Mouse (Mus musculus) olfactory bulb, adult 2 months (tissue): Measurements from ENCODE around the gene Tvp23b.

Source experiments
- CTCF ChIP-seq: fragments of 200-500 bp; IDR thresholded peaks from 2 replicates; pipeline ENCODE4 v1.5.1; 2012; ENCODE audit warnings: low read depth, mild to moderate bottlenecking, low read length, moderate library complexity; ENCODE audit not compliant: insufficient read depth
- POLR2A ChIP-seq: fragments of 200-500 bp; IDR thresholded peaks from 2 replicates; pipeline ENCODE4 v1.6.1; 2012; ENCODE audit warnings: mild to moderate bottlenecking, low read depth, low read length, moderate library complexity; ENCODE audit not compliant: insufficient read depth

DNA sequence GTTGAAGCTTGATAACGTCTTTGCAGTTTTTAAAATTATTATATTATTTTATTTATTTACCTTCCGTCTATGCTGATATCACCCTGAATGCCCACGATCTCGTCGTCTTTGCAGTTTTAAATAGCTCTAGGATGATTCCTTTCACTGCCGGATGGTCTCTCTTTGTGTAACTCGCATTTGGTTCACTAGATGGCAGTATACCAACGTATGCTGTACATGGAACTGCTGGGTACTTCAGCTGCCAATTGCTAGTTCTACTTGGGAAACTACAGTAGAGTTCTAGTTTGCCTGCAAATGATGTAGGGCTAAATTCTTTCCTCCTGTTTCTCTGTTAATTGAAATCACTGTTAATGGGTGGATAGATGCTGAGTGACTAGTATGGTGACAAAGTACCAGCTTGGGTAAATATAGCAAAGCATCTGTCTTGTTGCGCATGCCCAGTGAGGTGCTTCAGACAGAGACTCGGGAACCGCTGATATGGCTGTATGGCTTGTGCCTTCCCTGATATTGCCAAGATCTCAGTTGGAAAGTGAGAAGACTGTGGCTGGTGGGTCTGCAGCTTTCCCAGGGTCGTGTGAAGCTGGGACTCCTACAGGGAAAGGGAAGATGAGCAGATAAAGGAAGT, 22.6 kb downstream of the Tvp23b start:
- TF ChIP-seq CTCF (no peak), POLR2A (no peak)
